Mouse (Mus musculus) myocyte (in vitro differentiated cells): ENCODE results near the gene Tac2. TPM values are rescaled to one million over a fixed set of nuclear protein-coding genes. Genes with fewer than 3 reads are reported as not detected.

ENCODE experiments used
- H3K27me3 ChIP-seq: one replicate; pipeline ENCODE4 v1.6.1; 2011; ENCODE audit not compliant: control insufficient read depth, insufficient read depth, insufficient read length
- H3K36me3 ChIP-seq: one replicate; pipeline ENCODE4 v1.6.1; 2011; ENCODE audit not compliant: control insufficient read depth, insufficient read depth
- H3K4me2 ChIP-seq: one replicate; pipeline ENCODE4 v1.6.1; 2011; ENCODE audit warnings: low read depth, control low read depth
- H3K4me3 ChIP-seq: one replicate; pipeline ENCODE4 v1.5.1; 2011; ENCODE audit warnings: mild to moderate bottlenecking, control low read depth, moderate library complexity
- H3K79me2 ChIP-seq: one replicate; pipeline ENCODE4 v1.6.1; 2011; ENCODE audit not compliant: control insufficient read depth, insufficient read depth
- H3ac ChIP-seq: one replicate; pipeline ENCODE4 v1.6.1; 2011; ENCODE audit not compliant: control insufficient read depth, insufficient read length
- CEBPB ChIP-seq: IDR thresholded peaks from 2 replicates; pipeline ENCODE4 v1.6.1; 2011; ENCODE audit warnings: mild to moderate bottlenecking, moderate library complexity; ENCODE audit not compliant: poor library complexity, insufficient read depth, severe bottlenecking
- E2F4 ChIP-seq: IDR thresholded peaks from one replicate; pipeline ENCODE4 v1.6.1; 2011; ENCODE audit warnings: mild to moderate bottlenecking, control low read depth, moderate library complexity; ENCODE audit not compliant: insufficient read depth
- MAX ChIP-seq: IDR thresholded peaks from one replicate; pipeline ENCODE4 v1.6.1; 2011; ENCODE audit warnings: low read depth, mild to moderate bottlenecking, control low read depth
- MYOD1 ChIP-seq, 3 experiments: IDR thresholded peaks; one replicate each; pipeline ENCODE4 v1.6.1; 2011; ENCODE audit warnings: control low read depth in 2 of 3, low read depth in 2 of 3, mild to moderate bottlenecking in 2 of 3, moderate library complexity in 1 of 3; ENCODE audit not compliant: insufficient read length in 2 of 3, control insufficient read depth in 1 of 3
- MYOG ChIP-seq, 3 experiments: IDR thresholded peaks; one replicate each; pipeline ENCODE4 v1.6.1; 2011; ENCODE audit warnings: control low read depth in 2 of 3, low read depth in 2 of 3, mild to moderate bottlenecking in 2 of 3; ENCODE audit not compliant: insufficient read length in 2 of 3, control insufficient read depth in 1 of 3, insufficient read depth in 1 of 3
- POLR2A ChIP-seq: IDR thresholded peaks from one replicate; pipeline ENCODE4 v1.6.1; 2011; ENCODE audit warnings: low read depth, mild to moderate bottlenecking, control low read depth, moderate library complexity; ENCODE audit not compliant: insufficient read length
- POLR2AphosphoS2 ChIP-seq: IDR thresholded peaks from one replicate; pipeline ENCODE4 v1.6.1; 2011; ENCODE audit warnings: low read depth, control low read depth; ENCODE audit not compliant: insufficient read length
- REST ChIP-seq: IDR thresholded peaks from one replicate; pipeline ENCODE4 v1.6.1; 2011; ENCODE audit warnings: mild to moderate bottlenecking, control low read depth, moderate library complexity; ENCODE audit not compliant: insufficient read depth, insufficient read length
- SRF ChIP-seq: IDR thresholded peaks from one replicate; pipeline ENCODE4 v1.6.1; 2011; ENCODE audit warnings: low read depth; ENCODE audit not compliant: control insufficient read depth, insufficient read length
- TCF12 ChIP-seq: IDR thresholded peaks from one replicate; pipeline ENCODE4 v1.6.1; 2011; ENCODE audit warnings: mild to moderate bottlenecking, control low read depth; ENCODE audit not compliant: poor library complexity, insufficient read depth, severe bottlenecking
- TCF3 ChIP-seq: IDR thresholded peaks from one replicate; pipeline ENCODE4 v1.6.1; 2011; ENCODE audit warnings: low read depth, control low read depth; ENCODE audit not compliant: insufficient read length
- USF1 ChIP-seq: IDR thresholded peaks from one replicate; pipeline ENCODE4 v1.6.1; 2011; ENCODE audit warnings: low read depth, mild to moderate bottlenecking, control low read depth, moderate library complexity
- polyA plus RNA-seq: library from polyadenylated mRNA; unstranded; fragments of >200 nt; fragmentation: generic; extraction: Trizol; gene quantifications from one replicate; pipeline ENCODE4 v1.2.1, GENCODE M21; 2012; ENCODE audit warnings: missing spikeins

The Tac2 gene
- polyA plus RNA-seq, 1 experiment, result 0.18 TPM

GRCm38 (mm10) chr10:127705783-127706182 is 18.5 kb upstream of the Tac2 start:
- no peak overlapping the region for H3ac ChIP-seq

GRCm38 (mm10) chr10:127707721-127708120 is 16.6 kb upstream of the Tac2 start:
- H3ac ChIP-seq, result no peak overlapping the region
- H3K36me3 ChIP-seq, result no peaks in the 10 kb centered on the region
- no peaks in the 10 kb centered on the region for H3K27me3 ChIP-seq
- no peaks in the 10 kb centered on the region for H3K79me2 ChIP-seq
- no peak overlapping the region for H3K4me3 ChIP-seq
- TF ChIP-seq CEBPB (no peak), MYOG (IDR thresholded peaks at IDR 0.05; ENCODE audit: control insufficient read depth in 1 of 3, insufficient read depth in 1 of 3, insufficient read length in 2 of 3, low read depth in 2 of 3) (no peak), MAX (no peak), POLR2AphosphoS2 (no peak)
- no peak overlapping the region for H3K4me2 ChIP-seq

More at GRCm38 (mm10) chr10:127705783-127706182, 18.5 kb upstream of the Tac2 start:
- Histone ChIP-seq H3K27me3 (no peaks in the 10 kb centered on the region), H3K79me2 (no peaks in the 10 kb centered on the region), H3K4me2 (no peak overlapping the region), H3K36me3 (no peaks in the 10 kb centered on the region), H3K4me3 (no peak overlapping the region)
- TF ChIP-seq POLR2AphosphoS2 (no peak), REST (no peak), TCF12 (no peak), MAX (no peak), MYOG (IDR thresholded peaks at IDR 0.05; ENCODE audit: control insufficient read depth in 1 of 3, insufficient read depth in 1 of 3, insufficient read length in 2 of 3, low read depth in 2 of 3) (no peak), POLR2A (no peak), E2F4 (no peak), CEBPB (no peak), USF1 (no peak), MYOD1 (IDR thresholded peaks at IDR 0.05; ENCODE audit: control insufficient read depth in 1 of 3, insufficient read length in 2 of 3, low read depth in 2 of 3) (no peak), TCF3 (no peak), SRF (no peak)

- H3ac ChIP-seq, result no peak overlapping the region
- H3K4me3 ChIP-seq, result no peak overlapping the region
- no peak overlapping the region for H3K4me2 ChIP-seq
- no peaks in the 10 kb centered on the region for H3K27me3 ChIP-seq
- H3K79me2 ChIP-seq, result no peaks in the 10 kb centered on the region
- TF ChIP-seq TCF3, result no peak
- TF ChIP-seq POLR2AphosphoS2, result no peak
- TF ChIP-seq USF1, result no peak
- TF ChIP-seq E2F4, result no peak
- TF ChIP-seq MYOG (IDR thresholded peaks at IDR 0.05; ENCODE audit: control insufficient read depth in 1 of 3, insufficient read depth in 1 of 3, insufficient read length in 2 of 3, low read depth in 2 of 3), result no peak
- TF ChIP-seq SRF, result no peak
- TF ChIP-seq CEBPB, result no peak
- no peak for TF ChIP-seq TCF12
- no peak for TF ChIP-seq REST
- no peak for TF ChIP-seq POLR2A
- no peak for TF ChIP-seq MYOD1 (IDR thresholded peaks at IDR 0.05; ENCODE audit: control insufficient read depth in 1 of 3, insufficient read length in 2 of 3, low read depth in 2 of 3)
- TF ChIP-seq MAX, result no peak
- H3K36me3 ChIP-seq, result no peaks in the 10 kb centered on the region
Measured at GRCm38 (mm10) chr10:127708850-127709370, 15.4 kb upstream of the Tac2 start.

GRCm38 (mm10) chr10:127710331-127710730 is 13.9 kb upstream of the Tac2 start:
- no peaks in the 10 kb centered on the region for H3K27me3 ChIP-seq
- no peaks in the 10 kb centered on the region for H3K79me2 ChIP-seq
- TF ChIP-seq USF1 (no peak), POLR2A (no peak), MAX (no peak), E2F4 (no peak), CEBPB (no peak), REST (no peak), MYOG (IDR thresholded peaks at IDR 0.05; ENCODE audit: control insufficient read depth in 1 of 3, insufficient read depth in 1 of 3, insufficient read length in 2 of 3, low read depth in 2 of 3) (no peak)
- H3K4me2 ChIP-seq, result no peak overlapping the region
- H3K36me3 ChIP-seq, result no peaks in the 10 kb centered on the region
- H3K4me3 ChIP-seq, result no peak overlapping the region
- H3ac ChIP-seq, result no peak overlapping the region

GRCm38 (mm10) chr10:127712736-127713135 is 11.5 kb upstream of the Tac2 start:
- Histone ChIP-seq H3K27me3 (no peaks in the 10 kb centered on the region), H3K4me2 (no peak overlapping the region), H3K79me2 (no peaks in the 10 kb centered on the region), H3K4me3 (no peak overlapping the region), H3K36me3 (no peaks in the 10 kb centered on the region), H3ac (no peak overlapping the region)
- TF ChIP-seq MYOD1 (IDR thresholded peaks at IDR 0.05; ENCODE audit: control insufficient read depth in 1 of 3, insufficient read length in 2 of 3, low read depth in 2 of 3) (no peak), SRF (no peak), USF1 (no peak), POLR2A (no peak), MAX (no peak), E2F4 (no peak)
